Mouse (Mus musculus) testis, postnatal 10 days (tissue): ENCODE data around the gene Zc3h15.
A peak's percentile ranks its signal among the peaks of the same experiment; 100 is the strongest.

Experiments
- DNase-seq: peaks from one replicate; pipeline ENCODE4 v3.0.0; 2021; ENCODE audit warnings: low spot score

Gene Zc3h15

GRCm38 (mm10) chr2:83674421-83674820 lies 30.2 kb downstream of the Zc3h15 start:
- no peak for DNase-seq

GRCm38 (mm10) chr2:83674896-83675295 lies 30.7 kb downstream of the Zc3h15 start:
- no peak for DNase-seq

GRCm38 (mm10) chr2:83675681-83676080 lies 31.4 kb downstream of the Zc3h15 start:
- DNase-seq, result no peak

- DNase-seq, result no peak
Measured at GRCm38 (mm10) chr2:83676226-83676870, 32.1 kb downstream of the Zc3h15 start.

GRCm38 (mm10) chr2:83681332-83681731 lies 37.1 kb downstream of the Zc3h15 start:
- DNase-seq, result no peak

- no peak for DNase-seq
Measured at GRCm38 (mm10) chr2:83681785-83682184, 37.5 kb downstream of the Zc3h15 start.

GRCm38 (mm10) chr2:83682282-83682681 lies 38.0 kb downstream of the Zc3h15 start:
- no peak for DNase-seq

- DNase-seq, result no peak
Measured at GRCm38 (mm10) chr2:83683731-83684519, 39.7 kb downstream of the Zc3h15 start.

- no peak for DNase-seq
Measured at GRCm38 (mm10) chr2:83684691-83685090, 40.5 kb downstream of the Zc3h15 start.

GRCm38 (mm10) chr2:83690372-83690771 lies 46.1 kb downstream of the Zc3h15 start:
- DNase-seq, result no peak

DNA sequence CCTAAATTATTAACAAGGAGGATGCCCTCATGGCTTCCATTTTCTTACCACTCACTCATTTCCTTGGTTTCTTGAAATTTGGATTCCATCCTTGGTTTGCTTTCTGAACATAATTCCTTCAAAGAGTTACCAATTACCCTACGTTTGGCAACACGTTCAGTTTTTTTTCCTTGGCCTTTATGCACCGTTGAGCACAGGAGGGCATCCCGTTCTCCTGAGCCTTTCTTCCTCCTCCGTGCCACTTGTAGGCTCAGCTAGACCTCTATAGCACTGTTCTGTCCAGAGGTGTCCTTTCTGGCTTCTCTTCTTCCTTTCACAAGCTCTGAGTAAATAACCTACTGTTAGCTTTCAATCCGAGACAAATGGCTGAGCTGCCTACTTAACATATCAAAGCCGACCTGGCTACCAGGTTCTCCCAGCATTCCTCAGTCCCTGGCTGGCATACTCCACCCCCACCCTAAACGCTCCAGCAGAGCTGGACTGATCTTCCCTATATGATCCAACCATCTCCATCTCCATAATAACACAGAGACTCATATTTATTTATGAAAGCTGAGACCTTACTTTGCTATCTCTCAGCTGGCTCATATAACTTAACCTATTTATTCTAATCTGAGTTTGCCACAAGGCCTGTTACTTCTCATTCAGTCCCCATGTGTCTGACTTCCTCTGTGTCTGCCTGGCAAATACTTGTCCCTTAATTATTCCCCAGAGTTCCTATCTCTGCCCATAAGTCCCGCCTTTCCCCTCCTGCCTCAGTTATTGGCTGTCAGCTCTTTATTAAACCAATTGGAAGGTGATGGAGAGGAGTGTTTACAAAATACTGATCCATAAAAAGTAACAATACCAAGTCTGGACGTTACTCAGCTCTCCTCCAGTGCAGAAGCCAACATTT lies 48.7 kb downstream of the Zc3h15 start:
- DNase-seq, result no peak

DNA sequence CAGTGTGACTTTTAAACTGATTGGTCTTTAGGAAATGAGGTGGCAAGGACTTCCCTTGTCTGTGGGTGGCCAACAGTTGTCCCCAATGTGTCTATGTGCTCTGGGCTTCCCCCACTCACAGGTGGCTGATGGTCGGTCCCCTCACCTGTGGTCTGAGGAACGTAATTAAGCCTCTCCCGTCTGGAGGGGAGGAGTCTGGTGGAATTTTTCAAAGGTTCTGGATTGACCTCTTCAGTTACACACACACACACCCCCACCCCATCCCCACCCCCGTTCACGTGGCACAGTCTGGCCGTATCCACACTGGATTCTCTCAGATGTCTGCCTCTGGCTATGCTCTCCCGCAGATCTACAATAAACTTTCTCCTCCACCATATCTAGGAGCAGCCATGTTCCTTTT lies 49.8 kb downstream of the Zc3h15 start:
- DNase-seq, result no peak

- DNase-seq, result no peak
Measured at GRCm38 (mm10) chr2:83695345-83696247, 51.4 kb downstream of the Zc3h15 start.

GRCm38 (mm10) chr2:83698484-83698883 lies 54.2 kb downstream of the Zc3h15 start:
- DNase-seq, result no peak

DNA sequence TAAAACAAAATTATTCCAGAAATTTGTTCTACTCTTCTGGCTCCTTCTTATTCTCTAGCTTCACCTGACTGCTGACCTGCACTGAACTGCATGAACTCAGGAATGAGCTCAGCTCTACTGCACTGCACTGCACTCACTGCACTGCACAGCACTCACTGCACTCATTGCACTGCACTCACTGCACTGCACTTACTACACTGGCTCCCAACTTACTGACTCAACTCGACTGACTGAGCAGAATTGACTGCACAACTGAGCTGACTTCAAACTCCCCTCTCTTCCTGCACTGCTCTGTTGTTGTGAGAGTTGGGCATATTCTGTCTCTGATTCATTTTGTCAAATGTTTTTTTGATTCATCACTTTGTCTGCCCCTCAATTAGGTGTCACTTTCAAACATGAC lies 55.1 kb downstream of the Zc3h15 start:
- no peak for DNase-seq

DNA sequence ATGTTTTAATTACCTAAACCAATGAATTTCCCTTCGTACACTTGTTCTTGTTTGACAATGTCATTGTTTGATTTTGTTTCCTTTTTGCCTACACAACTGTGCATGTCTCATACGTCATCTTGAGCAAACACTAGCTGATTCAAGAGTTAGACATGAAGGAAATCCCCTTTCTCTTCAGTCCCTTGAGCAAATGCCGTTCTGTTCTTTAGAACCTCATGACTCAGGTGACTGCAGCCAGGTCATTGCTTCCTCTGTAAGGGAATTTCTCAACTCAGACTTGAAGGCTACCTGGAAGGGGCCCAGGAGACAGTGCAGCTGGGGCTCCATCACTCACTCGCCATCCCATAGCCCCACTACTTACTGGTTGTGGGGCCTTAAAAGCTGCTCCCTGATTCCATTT lies 56.4 kb downstream of the Zc3h15 start:
- no peak for DNase-seq

GRCm38 (mm10) chr2:83702411-83702810 lies 58.2 kb downstream of the Zc3h15 start:
- no peak for DNase-seq

DNA sequence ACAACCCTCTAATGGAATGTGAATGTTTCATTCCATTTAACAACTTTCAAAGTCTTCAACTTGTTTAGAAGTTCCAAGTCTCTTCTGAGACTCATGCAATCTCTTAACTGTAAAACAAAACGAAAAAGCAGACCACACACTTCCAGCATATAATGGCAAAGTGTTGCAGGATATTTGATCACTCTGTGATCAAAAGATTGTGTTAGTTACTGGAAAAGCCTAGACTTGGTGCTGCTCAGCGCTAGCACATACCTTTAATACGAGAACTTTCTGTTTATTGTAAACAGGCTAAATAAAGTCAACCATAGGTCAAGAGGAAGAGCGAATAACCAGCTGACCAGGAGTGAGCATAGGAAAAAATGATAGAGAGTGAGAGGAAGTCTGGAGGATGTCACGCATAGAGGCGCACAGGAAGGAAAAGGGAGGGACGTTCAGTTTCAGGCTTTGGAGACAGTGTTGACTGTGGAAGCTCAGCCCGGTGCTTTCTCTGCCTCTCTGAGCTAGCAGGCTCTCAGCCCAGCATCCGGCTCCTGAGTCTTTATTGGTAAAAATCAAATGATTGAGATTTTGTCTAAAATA lies 61.4 kb downstream of the Zc3h15 start:
- DNase-seq, result no peak

DNA sequence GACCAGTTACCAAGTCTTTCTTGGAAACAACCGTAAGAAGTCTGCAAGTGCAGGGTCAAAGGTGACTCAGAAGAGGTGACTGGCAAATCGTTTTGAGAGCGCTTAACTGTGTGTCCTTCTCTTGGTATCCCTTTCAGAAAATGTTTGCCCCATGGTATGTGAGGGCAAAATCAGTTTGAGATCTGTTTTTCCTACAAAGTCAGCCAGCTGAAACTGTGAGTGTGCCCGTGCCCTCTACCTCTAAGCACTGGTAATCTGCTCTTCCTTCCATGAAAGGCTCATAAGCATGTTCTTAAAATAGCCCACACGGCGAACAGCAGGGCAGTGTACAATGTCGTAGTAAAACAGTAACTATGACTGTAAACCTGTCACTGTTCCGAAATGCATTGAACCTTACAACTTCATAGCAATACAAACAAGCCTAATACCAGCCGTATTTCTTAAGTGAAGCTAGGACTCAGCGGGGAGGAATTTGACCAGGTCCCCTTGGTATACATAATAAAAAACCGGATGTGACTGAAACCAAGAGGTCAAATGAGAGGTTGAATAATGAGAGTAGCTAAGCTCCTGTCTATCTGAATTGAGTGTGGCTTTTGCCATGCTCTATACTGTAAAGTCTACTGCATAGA lies 65.8 kb downstream of the Zc3h15 start:
- DNase-seq, result no peak

- DNase-seq, result peak; percentile 49
Measured at GRCm38 (mm10) chr2:83713281-83713680, 69.0 kb downstream of the Zc3h15 start.

- no peak for DNase-seq
Measured at GRCm38 (mm10) chr2:83713946-83714345, 69.7 kb downstream of the Zc3h15 start.
